Mouse (Mus musculus) R1 (cell line): ENCODE results near the gene Pcp4l1.
A peak's percentile ranks its signal among the peaks of the same experiment; 100 is the strongest.

Experiments
- DNase-seq: peaks from one replicate; pipeline ENCODE4 v3.0.0-alpha.2; 2018; ENCODE audit warnings: low read depth, low spot score

Pcp4l1 gene

GRCm38 (mm10) chr1:171221281-171222193, 25.5 kb upstream of the Pcp4l1 start:
- peak; percentile 49 for DNase-seq

- DNase-seq: peak; percentile 89
Observed at GRCm38 (mm10) chr1:171220871-171221270, 24.8 kb upstream of the Pcp4l1 start.

- DNase-seq: no peak
Observed at GRCm38 (mm10) chr1:171216241-171216955, 20.3 kb upstream of the Pcp4l1 start.

GRCm38 (mm10) chr1:171213801-171214496, 17.9 kb upstream of the Pcp4l1 start, which contains the start of gene Nr1i3:
Gene Nr1i3, plus strand, starts transcription at chr1:171213970.
- DNase-seq: no peak

GRCm38 (mm10) chr1:171212854-171213253, 16.8 kb upstream of the Pcp4l1 start:
- no peak for DNase-seq

GRCm38 (mm10) chr1:171209409-171209808, 13.3 kb upstream of the Pcp4l1 start:
- DNase-seq: no peak

- no peak for DNase-seq
Observed at GRCm38 (mm10) chr1:171205704-171206493, 9.8 kb upstream of the Pcp4l1 start.

- DNase-seq: no peak
Observed at GRCm38 (mm10) chr1:171204249-171204644, 8.2 kb upstream of the Pcp4l1 start.

- DNase-seq: no peak
Observed at GRCm38 (mm10) chr1:171203471-171204248, 7.6 kb upstream of the Pcp4l1 start.

- DNase-seq: no peak
Observed at GRCm38 (mm10) chr1:171200769-171201168, 4.7 kb upstream of the Pcp4l1 start.

- no peak for DNase-seq
Observed at GRCm38 (mm10) chr1:171199532-171199931, 3.5 kb upstream of the Pcp4l1 start.

GRCm38 (mm10) chr1:171195046-171195822, 834 bp downstream of the Pcp4l1 start:
- DNase-seq: no peak

- no peak for DNase-seq
Observed at GRCm38 (mm10) chr1:171193911-171194830, 1.9 kb downstream of the Pcp4l1 start.

- DNase-seq: no peak
Observed at GRCm38 (mm10) chr1:171193093-171193840, 2.8 kb downstream of the Pcp4l1 start.

- no peak for DNase-seq
Observed at GRCm38 (mm10) chr1:171192283-171192682, 3.8 kb downstream of the Pcp4l1 start.

- DNase-seq: no peak
Observed at GRCm38 (mm10) chr1:171190832-171191231, 5.2 kb downstream of the Pcp4l1 start.

GRCm38 (mm10) chr1:171189476-171190114, 6.5 kb downstream of the Pcp4l1 start:
- DNase-seq: no peak
